Comparison of ENCODE assay signal across 9 mouse cellular contexts in the genomic region with DNA sequence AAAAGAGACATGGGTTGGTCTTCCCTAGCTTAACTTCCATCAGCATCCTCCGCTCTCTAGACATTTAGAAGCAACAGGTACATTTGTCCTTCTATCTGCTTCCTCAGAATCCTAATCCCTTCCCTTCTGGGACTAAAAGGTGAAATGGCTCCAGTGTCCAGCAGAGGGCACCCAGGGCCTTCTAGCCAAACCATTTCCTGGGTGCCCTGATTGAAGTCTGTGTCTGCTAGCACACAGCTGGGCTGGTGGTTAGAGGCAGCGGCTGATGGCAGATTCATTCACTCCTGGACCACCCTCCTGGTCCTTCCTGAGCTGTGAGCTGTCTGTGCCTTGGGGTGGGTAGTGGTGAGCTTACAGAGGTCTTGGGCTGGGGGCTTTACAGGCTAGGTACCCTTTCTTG.
DNase-seq lines count a peak whose midpoint lies in the region; ATAC-seq and TF ChIP-seq lines count a peak whose summit lies in the region.
"Had no signal": no experiment of that assay in that cellular context is flagged by ENCODE, and none has a peak within 500 bp of the region (broad histone marks: within the 10 kb centered on the region; RNA-seq: fewer than 3 reads in every experiment).

No protein-coding gene starts in this region.

- DNase-seq in ovary, postnatal 14 days (ENCODE audit: low spot score): peak; percentile 46
- no peak for DNase-seq in ovary, postnatal 10 days (ENCODE audit: low spot score)
- DNase-seq in adrenal gland, postnatal 10 days: peak; percentile 67
- peak; percentile 55 for DNase-seq in layer of hippocampus, adult 11-12 months (ENCODE audit: low spot score)
- DNase-seq in splenic B cell, adult 2 months (ENCODE audit: low read depth, low spot score): peak; percentile 3

- TF ChIP-seq POLR2A in cortical plate, adult 2 months (IDR thresholded peaks at IDR 0.05; ENCODE audit: extremely low read depth, insufficient read depth, low read length): no peak

- no peaks in the 10 kb centered on the region for H3K4me1 ChIP-seq in cortical plate, adult 2 months (ENCODE audit: control insufficient read depth, insufficient read depth, low read length)

- TF ChIP-seq CTCF in cortical plate, adult 2 months (IDR thresholded peaks at IDR 0.05; ENCODE audit: extremely low read depth, insufficient read depth, low read length): peak; percentile 81

- no peaks in the 10 kb centered on the region for H3K36me3 ChIP-seq in splenic B cell, adult 2 months (ENCODE audit: control insufficient read depth, insufficient read depth, low read length, poor library complexity, severe bottlenecking)
- H3K36me3 ChIP-seq: lung, embryonic 15.5 days had no signal

- no peak overlapping the region for H3K27ac ChIP-seq in cortical plate, adult 2 months (ENCODE audit: insufficient read depth, low read length)
- H3K27ac ChIP-seq: lung, embryonic 15.5 days had no signal

- 0 out of 2 replicates have a peak, but pooled peaks have one; percentile 47 for ATAC-seq in megakaryocyte-erythroid progenitor cell, adult 5-6 weeks (replicated peaks; ENCODE audit: low FRiP score, low TSS enrichment, poor library complexity, severe bottlenecking)

- H3K4me3 ChIP-seq in cortical plate, adult 2 months (ENCODE audit: insufficient read depth, low read length): no peak overlapping the region
- H3K4me3 ChIP-seq: erythroblast, embryonic 14.5 days; lung, embryonic 15.5 days had no signal

- H3K27me3 ChIP-seq in splenic B cell, adult 2 months (ENCODE audit: control insufficient read depth, insufficient read depth, low read length, poor library complexity, severe bottlenecking): no peaks in the 10 kb centered on the region
- H3K27me3 ChIP-seq: lung, embryonic 15.5 days had no signal
